Mouse (Mus musculus) embryonic facial prominence, embryonic 15.5 days (tissue): ENCODE results near the gene Slc16a14. TPM values are rescaled to one million over a fixed set of nuclear protein-coding genes. Genes with fewer than 3 reads are reported as not detected.

Experiments
- ATAC-seq: fragments of 200-750 bp; cut with Nextera tagmentation; 2 replicates; pipeline ENCODE4 v1.8.0; 2017; ENCODE audit warnings: low read depth, moderate TSS enrichment; ENCODE audit not compliant: insufficient number of reproducible peaks, low FRiP score, low TSS enrichment
- H3K27ac ChIP-seq: fragments of 300-500 bp; sonication (generic); replicated peaks from 2 replicates; pipeline ENCODE4 v1.5.1; 2015; ENCODE audit warnings: mild to moderate bottlenecking, inconsistent platforms
- H3K27me3 ChIP-seq: fragments of 300-500 bp; sonication (generic); 2 replicates; pipeline ENCODE4 v1.6.1; 2015; ENCODE audit warnings: inconsistent platforms
- H3K36me3 ChIP-seq: fragments of 300-500 bp; sonication (generic); 2 replicates; pipeline ENCODE4 v1.6.1; 2015; ENCODE audit warnings: mild to moderate bottlenecking, inconsistent platforms
- H3K4me1 ChIP-seq: fragments of 300-500 bp; sonication (generic); 2 replicates; pipeline ENCODE4 v1.6.1; 2015; ENCODE audit warnings: inconsistent platforms
- H3K4me2 ChIP-seq: fragments of 300-500 bp; sonication (generic); replicated peaks from 2 replicates; pipeline ENCODE4 v1.6.1; 2015; ENCODE audit warnings: mild to moderate bottlenecking, inconsistent platforms
- H3K4me3 ChIP-seq: fragments of 300-500 bp; sonication (generic); replicated peaks from 2 replicates; pipeline ENCODE4 v1.5.1; 2015; ENCODE audit warnings: mild to moderate bottlenecking, inconsistent platforms
- H3K9ac ChIP-seq: fragments of 300-500 bp; sonication (generic); 2 replicates; pipeline ENCODE4 v1.6.1; 2015; ENCODE audit warnings: inconsistent platforms
- H3K9me3 ChIP-seq: fragments of 300-500 bp; sonication (generic); replicated peaks from 2 replicates; pipeline ENCODE4 v1.6.1; 2016; ENCODE audit warnings: inconsistent platforms
- WGBS: fragments of 180-500 bp; shearing (Covaris S2); methylation state at CpG from one replicate; pipeline ENCODE4 v1.1.7; 2015; 5-methylcytosine and 5-hydroxymethylcytosine counted together
- polyA plus RNA-seq: library from polyadenylated mRNA; unstranded; fragments of >200 nt; fragmentation: Nextera tagmentation; extraction: Ambion mirVana; gene quantifications from 2 replicates; pipeline ENCODE4 v1.2.1, GENCODE M21; 2015

Slc16a14 gene
- polyA plus RNA-seq, 1 experiment from 2014 or later = 0.51 TPM

DNA sequence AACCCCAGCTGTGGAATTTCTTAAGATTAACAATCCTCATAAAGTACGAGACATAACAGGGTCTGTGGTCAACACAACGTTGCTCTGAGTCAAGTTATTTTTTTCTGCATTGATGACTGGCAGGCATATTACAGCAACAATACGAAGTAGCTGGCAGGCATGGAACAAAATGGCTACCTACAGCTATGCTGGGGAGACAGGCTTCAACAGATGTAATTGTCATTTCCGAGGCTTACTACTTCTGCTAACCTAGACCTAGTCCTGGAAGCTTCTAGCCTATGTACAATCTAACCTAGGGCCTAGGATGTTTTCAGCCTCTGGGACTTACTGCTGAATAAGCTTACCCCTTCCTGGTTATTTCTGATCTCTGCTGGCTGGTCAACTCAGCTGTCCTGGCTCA is 4.5 kb upstream of the Slc16a14 start:
- no peak overlapping the region for H3K9ac ChIP-seq
- peaks cover 5% of the 10 kb centered on the region for H3K27me3 ChIP-seq
- H3K4me2 ChIP-seq = no peak overlapping the region
- peaks cover 3% of the 10 kb centered on the region; the same call in 1 of the 2 replicates for H3K4me1 ChIP-seq
- WGBS = 63% methylated on average over 4 of the region's 4 CpGs
- H3K4me3 ChIP-seq = no peak overlapping the region
- no peak overlapping the region for H3K27ac ChIP-seq
- no peaks in the 10 kb centered on the region for H3K36me3 ChIP-seq
- no peaks in the 10 kb centered on the region for H3K9me3 ChIP-seq
- no peak for ATAC-seq

DNA sequence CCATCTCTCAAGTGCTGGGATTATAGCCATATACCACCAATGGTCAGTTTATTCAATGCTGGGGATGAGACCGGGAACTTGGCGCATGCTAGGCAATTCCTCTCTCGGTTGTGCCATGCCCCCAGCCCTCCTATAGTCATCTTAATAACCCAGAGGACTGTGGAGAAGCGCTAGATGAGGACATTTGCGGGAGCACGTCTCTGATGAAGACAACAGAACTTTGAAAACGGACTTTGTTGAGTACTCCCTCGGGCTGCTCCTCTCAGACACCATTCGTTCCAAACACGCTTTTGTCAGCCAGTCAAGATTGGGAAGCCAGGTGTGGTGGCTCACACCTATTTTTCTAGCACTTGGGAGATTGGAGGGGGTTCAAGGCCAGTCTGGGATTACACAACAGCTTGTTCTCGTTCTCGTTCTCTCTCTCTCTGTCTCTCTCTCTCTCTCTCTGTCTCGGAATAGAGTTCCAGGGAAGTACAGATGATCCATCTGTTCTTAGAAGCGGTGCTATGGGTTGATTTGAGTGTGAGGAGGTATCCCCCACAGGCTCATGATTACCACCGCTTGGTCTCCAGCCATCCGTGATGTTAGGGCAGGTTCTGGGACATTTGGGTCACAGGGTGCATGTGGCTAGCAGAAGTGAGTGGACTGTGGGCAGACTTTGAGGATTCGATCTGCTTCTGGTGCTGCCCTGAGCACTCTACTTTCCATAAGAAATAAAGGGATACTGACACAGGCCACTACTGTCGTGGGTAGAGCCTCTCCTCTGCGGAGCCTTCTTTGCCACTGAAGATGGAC is 2.0 kb upstream of the Slc16a14 start:
- H3K9ac ChIP-seq = no peak overlapping the region
- H3K9me3 ChIP-seq = no peaks in the 10 kb centered on the region
- H3K27ac ChIP-seq = no peak overlapping the region
- 85% methylated on average over 19 of the region's 19 CpGs for WGBS
- no peak overlapping the region for H3K4me3 ChIP-seq
- H3K27me3 ChIP-seq = peaks cover 17% of the 10 kb centered on the region
- no peaks in the 10 kb centered on the region for H3K36me3 ChIP-seq
- H3K4me2 ChIP-seq = no peak overlapping the region
- peaks cover 11% of the 10 kb centered on the region for H3K4me1 ChIP-seq
- no peak for ATAC-seq

DNA sequence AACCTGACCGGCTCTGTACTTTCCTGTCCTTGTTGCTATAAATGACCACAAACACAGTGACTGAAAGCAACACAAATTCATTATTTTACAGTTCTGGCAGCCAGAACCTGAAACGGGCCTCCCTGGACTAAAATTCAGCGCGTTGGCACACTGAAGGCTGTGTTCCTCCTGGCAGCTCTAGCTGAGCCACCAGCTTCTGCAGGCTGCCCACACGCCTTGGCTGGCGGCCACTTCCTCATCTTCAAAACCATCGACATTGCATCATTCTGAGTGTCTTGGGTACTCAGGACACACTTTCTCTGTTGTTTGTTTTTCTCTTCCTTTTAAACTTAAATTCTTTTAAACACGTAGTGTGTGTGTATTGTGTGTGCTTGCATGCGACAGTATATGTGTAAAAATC is 734 bp upstream of the Slc16a14 start:
- peaks cover 17% of the 10 kb centered on the region for H3K27me3 ChIP-seq

DNA sequence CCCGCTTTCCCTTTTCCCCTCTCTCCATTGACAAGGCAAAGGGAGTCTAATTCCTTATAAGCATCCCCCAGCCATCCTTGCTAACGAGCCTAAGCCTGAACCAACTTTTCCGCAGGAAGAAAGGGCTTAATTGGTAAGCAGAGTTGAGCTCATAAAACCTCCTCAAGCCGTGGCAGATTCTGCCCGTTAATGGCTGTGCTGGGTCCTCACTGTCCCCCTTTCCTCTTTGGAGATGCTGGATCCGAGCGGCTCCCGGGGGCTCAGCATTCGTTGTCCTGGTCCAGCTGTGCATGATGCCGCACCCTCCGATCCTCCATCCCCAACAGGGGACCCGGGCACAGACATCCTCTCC is 807 bp downstream of the Slc16a14 start:
- H3K36me3 ChIP-seq = no peaks in the 10 kb centered on the region
- 0 out of 2 replicates have a peak overlapping the region, but pooled peaks have one; percentile 21 for H3K9ac ChIP-seq
- no peak overlapping the region for H3K27ac ChIP-seq
- H3K4me1 ChIP-seq = peaks cover 11% of the 10 kb centered on the region
- no peak for ATAC-seq
- H3K4me2 ChIP-seq = peak overlapping the region; percentile 94
- no peaks in the 10 kb centered on the region for H3K9me3 ChIP-seq
- peaks cover 17% of the 10 kb centered on the region for H3K27me3 ChIP-seq
- WGBS = 0% methylated on average over 12 of the region's 12 CpGs
- peak overlapping the region; percentile 51 for H3K4me3 ChIP-seq

More for the DNA sequence above, 734 bp upstream of the Slc16a14 start:
- H3K9ac ChIP-seq = no peak overlapping the region
- no peaks in the 10 kb centered on the region for H3K9me3 ChIP-seq
- H3K27ac ChIP-seq = no peak overlapping the region
- ATAC-seq = no peak
- no peak overlapping the region for H3K4me3 ChIP-seq
- H3K36me3 ChIP-seq = no peaks in the 10 kb centered on the region
- H3K4me1 ChIP-seq = peaks cover 11% of the 10 kb centered on the region
- peak overlapping the region; percentile 94; the same call in 1 of the 2 replicates for H3K4me2 ChIP-seq
- WGBS = 59% methylated on average over 9 of the region's 9 CpGs

DNA sequence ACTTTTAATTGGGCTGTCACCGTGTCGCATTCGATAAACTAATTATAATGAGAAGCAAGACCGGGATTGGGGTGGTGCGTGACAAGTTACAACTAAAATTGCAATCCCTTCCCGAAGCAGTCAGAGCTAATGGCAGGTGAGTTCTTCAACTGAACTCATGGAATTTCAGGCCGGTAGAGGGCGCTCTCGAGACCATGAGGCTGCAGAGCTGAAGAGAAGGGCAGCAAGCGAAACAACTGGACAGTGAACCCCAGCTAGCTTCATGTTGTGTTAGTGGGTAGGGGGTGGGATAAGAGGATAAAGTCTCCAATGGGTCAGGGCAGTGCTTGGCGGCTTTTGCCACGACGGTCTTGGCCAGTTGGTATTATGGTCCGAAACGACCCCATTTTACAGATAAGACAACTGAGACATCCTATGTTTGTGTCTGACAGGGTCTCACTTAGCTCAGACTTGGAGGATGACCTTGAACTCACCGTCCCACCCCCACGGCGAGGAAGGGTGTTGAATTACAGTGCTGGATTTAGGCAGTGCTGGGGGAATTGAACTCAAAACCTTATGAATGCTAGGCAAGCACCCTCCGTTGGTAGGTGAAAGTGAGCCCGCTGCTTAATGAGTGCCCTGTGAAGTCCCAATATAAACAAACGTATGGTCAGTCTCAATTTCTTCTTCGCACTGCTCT is 1.3 kb downstream of the Slc16a14 start:
- Histone ChIP-seq H3K36me3 (no peaks in the 10 kb centered on the region), H3K9ac (no peak overlapping the region), H3K4me1 (peaks cover 11% of the 10 kb centered on the region), H3K27me3 (peaks cover 17% of the 10 kb centered on the region), H3K27ac (no peak overlapping the region), H3K4me2 (peak overlapping the region; percentile 94), H3K9me3 (no peaks in the 10 kb centered on the region), H3K4me3 (peak overlapping the region; percentile 51)
- WGBS = 10% methylated on average over 22 of the region's 22 CpGs
- no peak for ATAC-seq

DNA sequence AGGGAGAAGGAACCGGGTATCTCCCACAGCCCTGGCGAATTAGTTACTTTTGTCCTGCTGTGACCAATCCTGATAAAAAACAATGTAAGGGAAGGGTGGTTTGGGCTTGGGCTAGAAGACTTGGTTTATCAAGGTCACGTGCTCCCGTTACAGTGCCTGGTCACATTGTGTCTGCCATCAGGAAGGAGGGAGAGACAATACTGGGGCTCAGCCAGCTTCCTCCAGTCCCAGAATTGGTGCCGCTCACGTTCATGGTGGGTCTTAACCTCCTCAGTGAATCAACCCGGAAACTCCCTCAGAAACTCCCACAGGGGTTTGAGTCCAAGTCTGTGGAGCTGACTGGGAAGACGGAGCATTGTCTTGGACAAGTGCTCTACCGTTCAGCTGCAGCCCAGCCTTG is 9.3 kb downstream of the Slc16a14 start:
- Histone ChIP-seq H3K27me3 (no peaks in the 10 kb centered on the region), H3K4me3 (no peak overlapping the region), H3K27ac (no peak overlapping the region), H3K9ac (no peak overlapping the region), H3K4me2 (no peak overlapping the region), H3K4me1 (no peaks in the 10 kb centered on the region), H3K36me3 (no peaks in the 10 kb centered on the region), H3K9me3 (no peaks in the 10 kb centered on the region)
- WGBS = 77% methylated on average over 9 of the region's 9 CpGs
- ATAC-seq = no peak

DNA sequence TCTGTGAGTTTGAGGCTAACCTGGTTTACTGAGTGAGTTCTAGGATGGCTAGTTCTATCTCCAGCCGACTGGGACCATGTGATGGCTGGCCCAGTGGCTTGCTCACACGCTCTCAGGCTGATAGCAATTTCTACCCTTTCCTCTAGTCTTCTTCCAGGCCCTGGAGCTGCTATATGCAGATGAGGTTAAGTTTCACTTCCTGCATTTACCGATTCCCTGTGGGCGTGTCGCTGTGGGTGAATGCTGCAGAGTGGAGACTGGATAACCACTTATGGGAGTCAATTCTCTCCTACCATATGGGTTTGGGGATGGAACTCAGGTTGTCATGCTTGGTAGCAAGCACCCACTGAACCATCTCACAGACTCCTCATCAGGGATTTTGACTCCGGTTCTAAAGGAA is 10.8 kb downstream of the Slc16a14 start:
- H3K27ac ChIP-seq = no peak overlapping the region
- 61% methylated on average over 6 of the region's 6 CpGs for WGBS
- no peak for ATAC-seq
- no peaks in the 10 kb centered on the region for H3K4me1 ChIP-seq
- no peak overlapping the region for H3K9ac ChIP-seq
- no peaks in the 10 kb centered on the region for H3K36me3 ChIP-seq
- H3K9me3 ChIP-seq = no peaks in the 10 kb centered on the region
- no peaks in the 10 kb centered on the region for H3K27me3 ChIP-seq
- H3K4me2 ChIP-seq = no peak overlapping the region
- H3K4me3 ChIP-seq = no peak overlapping the region

DNA sequence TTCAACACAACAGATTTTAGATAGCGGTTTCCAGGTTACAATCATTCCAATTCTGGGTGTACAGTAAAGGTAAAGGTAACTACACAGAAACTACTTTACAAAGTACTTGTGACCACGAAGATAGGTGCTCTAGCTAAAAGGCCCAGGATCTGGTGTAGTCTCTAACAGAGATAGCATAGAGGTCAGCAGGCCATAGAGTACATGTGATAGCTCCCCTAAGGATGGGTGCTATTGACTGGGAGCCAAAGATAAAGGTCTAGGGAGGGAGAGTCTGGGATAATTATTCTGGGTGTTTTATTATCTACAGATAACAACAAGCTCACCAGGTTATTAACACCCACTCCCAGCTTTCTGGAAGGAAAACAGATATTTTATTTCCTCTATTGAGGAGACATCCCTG is 11.5 kb downstream of the Slc16a14 start:
- H3K9me3 ChIP-seq = no peaks in the 10 kb centered on the region
- H3K27ac ChIP-seq = no peak overlapping the region
- ATAC-seq = no peak
- no peak overlapping the region for H3K4me3 ChIP-seq
- no peak overlapping the region for H3K9ac ChIP-seq
- H3K4me2 ChIP-seq = no peak overlapping the region
- no peaks in the 10 kb centered on the region for H3K4me1 ChIP-seq
- 75% methylated on average over 2 of the region's 2 CpGs for WGBS
- H3K27me3 ChIP-seq = no peaks in the 10 kb centered on the region
- H3K36me3 ChIP-seq = no peaks in the 10 kb centered on the region

DNA sequence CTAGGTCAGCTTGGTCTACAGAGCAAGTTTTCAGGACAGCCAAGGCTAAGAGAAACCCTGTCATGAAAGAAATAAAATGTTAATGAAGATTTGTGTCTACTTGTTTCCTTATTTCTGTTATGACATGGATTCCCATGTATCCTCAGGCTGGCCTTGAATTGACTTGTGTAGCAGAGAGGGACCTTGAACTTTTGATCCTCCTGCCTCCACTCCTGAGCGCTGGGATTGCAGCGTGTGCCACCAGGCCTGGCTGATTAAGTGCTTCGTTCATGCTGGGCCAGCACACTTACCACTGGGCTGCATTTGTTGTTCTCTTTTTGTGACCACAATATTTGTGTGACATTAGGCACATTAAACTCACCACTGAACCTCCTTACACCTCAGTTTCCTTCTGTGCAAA is 16.1 kb downstream of the Slc16a14 start:
- Histone ChIP-seq H3K27me3 (no peaks in the 10 kb centered on the region), H3K27ac (no peak overlapping the region), H3K9me3 (no peaks in the 10 kb centered on the region), H3K4me3 (no peak overlapping the region), H3K4me2 (no peak overlapping the region), H3K4me1 (no peaks in the 10 kb centered on the region), H3K9ac (no peak overlapping the region), H3K36me3 (no peaks in the 10 kb centered on the region)
- no peak for ATAC-seq
- 82% methylated on average over 3 of the region's 3 CpGs for WGBS

DNA sequence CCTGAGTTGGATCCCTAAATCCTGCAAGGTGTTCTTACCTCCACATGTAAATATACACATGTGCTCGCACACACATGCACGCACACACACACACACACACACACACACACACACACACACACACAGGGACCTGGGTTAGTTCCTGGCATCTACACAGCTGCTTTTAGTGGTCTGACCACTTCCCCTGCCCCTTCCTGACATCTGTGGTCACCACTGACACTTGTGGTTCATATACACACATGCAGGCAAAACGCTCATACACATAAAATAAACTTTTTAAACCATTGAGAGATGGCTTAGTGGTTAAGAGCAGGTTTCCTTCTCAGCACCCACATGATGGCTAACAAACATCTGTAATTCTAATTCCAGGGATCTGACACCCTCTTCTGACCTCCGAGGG is 19.9 kb downstream of the Slc16a14 start:
- no peaks in the 10 kb centered on the region for H3K27me3 ChIP-seq
- 73% methylated on average over 4 of the region's 4 CpGs for WGBS
- H3K27ac ChIP-seq = no peak overlapping the region
- no peak overlapping the region for H3K9ac ChIP-seq
- no peak for ATAC-seq
- H3K36me3 ChIP-seq = no peaks in the 10 kb centered on the region
- H3K4me3 ChIP-seq = no peak overlapping the region
- no peaks in the 10 kb centered on the region for H3K4me1 ChIP-seq
- no peaks in the 10 kb centered on the region for H3K9me3 ChIP-seq
- no peak overlapping the region for H3K4me2 ChIP-seq

DNA sequence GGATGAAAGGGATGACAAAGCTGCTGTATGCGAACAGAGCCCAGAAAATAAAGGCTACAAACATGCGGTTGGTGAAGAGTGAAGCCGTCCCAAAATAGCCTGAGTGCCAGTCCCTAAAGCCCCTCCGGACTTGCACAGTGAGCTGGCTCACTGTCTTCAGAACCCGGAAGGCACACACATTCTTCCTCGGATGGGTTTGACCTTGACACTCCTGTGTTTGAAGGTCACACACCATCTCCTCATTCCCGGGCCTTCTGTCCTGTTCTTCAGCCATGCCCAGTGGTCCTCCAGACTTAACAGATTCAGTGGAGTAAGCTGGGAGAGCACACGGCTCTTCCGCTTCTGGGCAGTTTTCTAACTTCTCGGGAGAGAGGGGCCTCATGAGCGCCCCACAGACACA is 22.4 kb downstream of the Slc16a14 start:
- H3K27ac ChIP-seq = no peak overlapping the region
- no peaks in the 10 kb centered on the region for H3K36me3 ChIP-seq
- no peaks in the 10 kb centered on the region for H3K27me3 ChIP-seq
- H3K4me3 ChIP-seq = no peak overlapping the region
- ATAC-seq = no peak
- no peaks in the 10 kb centered on the region for H3K9me3 ChIP-seq
- no peaks in the 10 kb centered on the region for H3K4me1 ChIP-seq
- no peak overlapping the region for H3K4me2 ChIP-seq
- WGBS = 93% methylated on average over 11 of the region's 11 CpGs
- no peak overlapping the region for H3K9ac ChIP-seq
